Mouse (Mus musculus) bone marrow, adult 2 months (tissue): ENCODE data around the gene Gm7173. TPM values are rescaled to one million over a fixed set of nuclear protein-coding genes. Genes with fewer than 3 reads are reported as not detected.

ENCODE experiments used
- H3K27ac ChIP-seq: fragments of 200-500 bp; 2 replicates; pipeline ENCODE4 v1.5.1; 2012; ENCODE audit warnings: low read depth, mild to moderate bottlenecking, control low read depth, inconsistent platforms, low read length; ENCODE audit not compliant: control insufficient read depth, poor library complexity, insufficient read depth
- H3K4me1 ChIP-seq: fragments of 200-500 bp; 2 replicates; pipeline ENCODE4 v1.6.1; 2011; ENCODE audit warnings: low read length; ENCODE audit not compliant: control insufficient read depth, insufficient read depth
- H3K4me3 ChIP-seq: fragments of 200-500 bp; replicated peaks from 2 replicates; pipeline ENCODE3; 2011; ENCODE audit warnings: mild to moderate bottlenecking, low read depth, low read length, control low read depth; ENCODE audit not compliant: control insufficient read depth
- CTCF ChIP-seq: fragments of 200-500 bp; IDR thresholded peaks from 2 replicates; pipeline ENCODE4 v1.5.1; 2011; ENCODE audit warnings: low read length, control low read depth; ENCODE audit not compliant: control insufficient read depth, insufficient read depth
- POLR2A ChIP-seq: fragments of 200-500 bp; IDR thresholded peaks from 2 replicates; pipeline ENCODE4 v1.6.1; 2011; ENCODE audit warnings: low read depth, mild to moderate bottlenecking, control low read depth, low read length, borderline replicate concordance; ENCODE audit not compliant: control insufficient read depth
- WGBS: fragments of 180-500 bp; shearing (Covaris S2); methylation state at CpG from one replicate; pipeline ENCODE4 v1.1.7; 2018; 5-methylcytosine and 5-hydroxymethylcytosine counted together
- polyA plus RNA-seq: library from polyadenylated mRNA; stranded (reverse); fragments of >200 nt; gene quantifications from 2 replicates; pipeline ENCODE4 v1.2.4, GENCODE M21; 2011; ENCODE audit warnings: low replicate concordance; ENCODE audit not compliant: missing spikeins, insufficient read depth, insufficient read length

The Gm7173 gene
- not detected in 2 replicates for polyA plus RNA-seq

- no peak within 1 kb of the TSS for H3K27ac ChIP-seq
Observed at GRCm38 (mm10) chrX:79516977-79517645, at the start of gene Gm7173. Gene Gm7173, minus strand, starts transcription at chrX:79517285.

GRCm38 (mm10) chrX:79517646-79518016, 546 bp upstream of the Gm7173 start:
- WGBS, result 52% methylated on average over 1 of the region's 1 CpGs
- Histone ChIP-seq H3K4me3 (no peak overlapping the region), H3K27ac (no peak overlapping the region), H3K4me1 (no peaks in the 10 kb centered on the region)
- TF ChIP-seq POLR2A (no peak), CTCF (no peak)

More at GRCm38 (mm10) chrX:79516977-79517645, at the start of gene Gm7173:
- no peak within 1 kb of the TSS for H3K4me3 ChIP-seq
- 15% methylated on average over 23 of the region's 23 CpGs for WGBS
- TF ChIP-seq CTCF, result no peak
- TF ChIP-seq POLR2A, result no peak
- H3K4me1 ChIP-seq, result no peaks in the 10 kb centered on the region

GRCm38 (mm10) chrX:79316790-79317189, 200.3 kb downstream of the Gm7173 start:
- no peaks in the 10 kb centered on the region for H3K4me1 ChIP-seq
- TF ChIP-seq CTCF, result no peak
- TF ChIP-seq POLR2A, result no peak
- no peak overlapping the region for H3K27ac ChIP-seq
- no peak overlapping the region for H3K4me3 ChIP-seq

Other genes with a start within 250 kb of the Gm7173 start
- 4.4 TPM in 1 of 2 replicates, not detected in the other for gene Mageb16, start 154.2 kb upstream of the Gm7173 start, polyA plus RNA-seq